Mouse (Mus musculus) naive thymus-derived CD4-positive, alpha-beta T cell, adult 5 months (primary cell): Measurements from ENCODE around the gene Sec31b. TPM values are rescaled to one million over a fixed set of nuclear protein-coding genes. Genes with fewer than 3 reads are reported as not detected.

Source experiments
- polyA plus RNA-seq: library from polyadenylated mRNA; unstranded; fragments of 100-300 nt; shearing (Covaris generic); gene quantifications from one replicate; pipeline ENCODE4 v1.2.1, GENCODE M21; 2017

Sec31b gene
- 5.6 TPM for polyA plus RNA-seq

GRCm38 (mm10) chr19:44545321-44546041 lies at the start of gene Sec31b:
Gene Sec31b, minus strand, starts transcription at chr19:44545864.

GRCm38 (mm10) chr19:44562652-44563206 lies 17.1 kb upstream of the Sec31b start, which contains the start of gene Hif1an:
Gene Hif1an, plus strand, starts transcription at chr19:44562850.

GRCm38 (mm10) chr19:44554861-44555590 lies 9.4 kb upstream of the Sec31b start, which contains the start of gene Ndufb8:
Gene Ndufb8, minus strand, starts transcription at chr19:44555440.

GRCm38 (mm10) chr19:44552731-44553130 lies 7.1 kb upstream of the Sec31b start, which contains the start of gene Gm20538:
Gene Gm20538, minus strand, starts transcription at chr19:44552831.

GRCm38 (mm10) chr19:44493128-44493527 lies 52.5 kb downstream of the Sec31b start, which contains the start of gene Wnt8b:
Gene Wnt8b, plus strand, starts transcription at chr19:44493472.

Other genes starting within 250 kb of the Sec31b start
- gene Scd4, start 212.8 kb downstream of the Sec31b start, polyA plus RNA-seq: 0.17 TPM
- gene Scd1, start 138.0 kb downstream of the Sec31b start, polyA plus RNA-seq: not detected
- not detected for gene Wnt8b, start 52.4 kb downstream of the Sec31b start, polyA plus RNA-seq
- gene Gm20538, start 7.0 kb upstream of the Sec31b start, polyA plus RNA-seq: 10.5 TPM
- 176 TPM for gene Ndufb8, start 9.6 kb upstream of the Sec31b start, polyA plus RNA-seq
- 49.2 TPM for gene Hif1an, start 17.0 kb upstream of the Sec31b start, polyA plus RNA-seq
- not detected for gene Pax2, start 210.2 kb upstream of the Sec31b start, polyA plus RNA-seq